Mouse (Mus musculus): ENCODE measurements around the gene Ston2.
"Not testable (repeated sequence)": the region's sequence is repeated elsewhere in the genome, so short reads cannot be mapped to it uniquely, and the experiment has no call there.

Gene Ston2

DNA sequence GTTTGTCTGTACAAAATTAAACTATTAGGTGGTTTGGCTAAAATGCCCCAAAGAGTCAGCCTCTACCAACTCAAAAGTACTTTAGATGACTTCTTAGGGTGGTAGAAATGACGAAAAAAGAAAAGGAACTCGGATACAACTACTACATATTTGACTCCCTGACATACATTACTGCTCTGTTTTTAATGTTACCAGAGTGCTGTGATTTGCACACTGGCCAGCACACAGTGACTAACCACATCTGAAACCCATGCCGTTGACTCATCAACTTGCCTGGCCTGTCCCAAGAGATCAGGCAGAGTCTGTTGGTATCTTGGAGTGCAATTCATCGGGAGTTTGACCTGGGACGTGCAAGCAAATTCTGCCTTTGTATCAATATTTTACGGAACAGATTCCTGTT, 197.5 kb downstream of the Ston2 start:
- peak; percentile 27 for DNase-seq (ENCODE audit: low read depth, low spot score)

DNA sequence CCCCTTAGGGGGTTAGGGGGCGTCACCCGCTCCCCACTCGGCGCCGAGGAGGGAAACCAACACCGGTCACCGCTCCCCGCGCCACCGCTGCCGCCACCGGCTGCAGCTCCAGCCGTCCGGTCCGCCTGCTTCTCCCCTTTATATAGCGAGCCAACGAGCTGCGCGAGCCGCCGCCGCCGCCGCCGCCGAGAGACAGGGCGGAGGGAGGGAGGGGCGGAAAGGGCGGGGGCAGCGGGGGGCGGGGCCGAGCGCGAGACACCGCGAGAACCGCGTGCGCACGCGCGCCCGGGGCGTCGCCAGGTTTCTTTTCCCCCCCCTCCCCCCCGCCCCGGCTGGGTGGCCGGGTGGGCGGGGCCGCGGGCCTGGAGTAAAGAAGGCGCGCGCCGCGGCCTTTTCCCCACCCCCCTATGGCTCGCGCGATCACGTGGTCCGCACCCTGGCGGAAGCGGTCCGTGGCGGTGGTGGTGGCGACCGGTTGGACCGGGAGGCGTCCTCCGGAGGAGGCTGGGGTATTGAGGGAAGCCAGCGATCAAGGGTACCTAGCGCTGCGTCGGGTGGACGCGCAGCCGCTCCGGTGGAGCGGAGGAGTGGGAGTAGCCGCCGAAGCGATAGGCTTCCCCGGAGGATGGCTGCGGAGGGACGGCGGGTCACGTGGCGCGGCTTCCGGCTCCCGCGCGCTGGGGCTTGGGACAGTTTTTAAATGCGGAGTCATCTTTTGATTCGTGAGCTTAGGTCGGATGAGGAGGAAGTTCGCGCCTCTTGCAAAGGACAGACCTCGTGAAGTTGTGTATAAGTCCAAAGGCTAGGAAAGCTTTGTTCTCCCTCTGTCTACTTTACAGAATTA, 198.1 kb downstream of the Ston2 start, which contains the start of gene Gtf2a1:
TSS of gene Gtf2a1 (minus strand) at position 641 of the 844 bp plus-strand sequence.
- peak; percentile 97 for DNase-seq (ENCODE audit: low read depth, low spot score)

DNA sequence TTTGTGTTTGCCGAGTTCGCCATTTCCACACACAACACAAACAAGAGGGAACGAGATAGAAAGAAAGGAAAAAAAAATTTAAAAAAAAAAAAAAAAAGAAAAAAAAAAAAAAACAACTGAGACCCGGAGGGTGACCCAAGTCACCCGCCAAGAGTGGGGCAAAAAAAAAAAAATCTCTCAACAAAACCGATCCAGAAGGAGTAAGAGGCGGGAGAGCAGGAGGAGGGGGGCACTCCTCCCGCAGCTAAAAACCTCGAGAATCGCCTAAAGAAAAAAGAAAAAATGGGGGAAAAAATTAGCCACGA, 198.7 kb downstream of the Ston2 start:
- DNase-seq (ENCODE audit: low read depth, low spot score), result no peak

DNA sequence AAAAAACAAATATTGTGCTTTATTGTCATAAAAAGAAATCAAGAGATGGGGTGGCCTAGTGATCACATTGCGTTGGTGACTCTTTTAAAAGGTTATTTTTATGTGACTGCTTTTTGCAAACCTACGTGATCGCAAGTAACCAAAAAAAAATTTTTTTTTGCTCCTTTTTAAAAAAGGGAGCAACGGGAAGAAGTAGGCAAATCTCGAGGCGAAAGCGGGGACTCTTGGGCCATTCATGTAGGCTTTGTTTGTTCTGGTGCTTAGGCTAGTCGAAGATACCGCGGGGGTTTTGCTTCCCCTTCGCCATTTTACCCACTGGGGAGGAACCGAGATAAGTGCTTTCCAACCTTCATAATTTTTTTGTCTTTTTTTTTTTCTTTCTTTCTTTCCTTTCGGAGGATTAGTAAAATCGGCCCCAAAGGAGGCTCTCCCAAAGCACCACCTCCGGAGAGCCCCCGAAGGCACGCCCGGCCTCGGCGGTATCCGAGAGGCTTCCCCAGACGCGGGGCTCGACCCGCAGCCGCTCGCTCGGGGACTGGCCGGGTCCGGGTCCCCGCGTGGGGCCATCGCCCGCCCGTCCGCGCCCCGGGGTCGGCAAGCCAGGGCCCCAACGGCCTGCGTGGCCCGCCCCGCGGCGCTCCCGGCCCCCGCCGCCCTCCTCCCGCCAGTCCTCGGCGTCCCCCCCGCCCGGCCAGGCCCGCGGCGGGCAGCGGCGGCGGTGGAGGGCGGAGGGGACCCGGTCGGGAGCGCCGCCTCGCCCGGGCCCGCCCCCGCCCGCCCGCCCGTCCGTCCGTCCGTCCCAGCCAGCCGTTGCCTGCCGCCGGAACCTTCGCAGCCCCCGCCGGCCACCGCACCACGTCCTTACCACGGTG, 199.3 kb downstream of the Ston2 start:
- peak; percentile 60 for DNase-seq (ENCODE audit: low read depth, low spot score)

DNA sequence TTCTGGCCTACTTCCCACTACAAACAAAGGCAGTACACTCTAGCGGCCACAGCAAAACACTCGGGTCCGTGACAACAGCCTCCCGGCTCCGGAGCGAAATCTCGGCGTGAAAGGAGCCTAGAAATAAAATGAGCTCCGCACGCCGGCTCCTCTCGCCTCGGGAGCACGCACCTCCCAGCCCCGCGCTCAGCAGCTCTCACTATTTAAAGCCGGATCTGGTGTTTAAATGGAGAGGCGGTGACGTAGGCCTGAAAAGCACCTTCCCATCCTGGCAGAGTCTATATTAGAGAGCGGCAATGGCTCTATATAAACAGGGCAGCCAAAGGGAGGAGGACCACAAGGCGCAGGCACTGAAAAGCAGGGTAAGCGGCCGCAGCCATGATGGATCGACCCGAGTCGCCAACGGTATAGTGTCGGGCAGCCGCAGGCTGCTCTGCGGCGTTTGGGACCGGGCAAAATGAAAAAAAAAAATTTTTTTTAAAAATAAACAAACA, 200.0 kb downstream of the Ston2 start:
- peak; percentile 95 for DNase-seq (ENCODE audit: low read depth, low spot score)

DNA sequence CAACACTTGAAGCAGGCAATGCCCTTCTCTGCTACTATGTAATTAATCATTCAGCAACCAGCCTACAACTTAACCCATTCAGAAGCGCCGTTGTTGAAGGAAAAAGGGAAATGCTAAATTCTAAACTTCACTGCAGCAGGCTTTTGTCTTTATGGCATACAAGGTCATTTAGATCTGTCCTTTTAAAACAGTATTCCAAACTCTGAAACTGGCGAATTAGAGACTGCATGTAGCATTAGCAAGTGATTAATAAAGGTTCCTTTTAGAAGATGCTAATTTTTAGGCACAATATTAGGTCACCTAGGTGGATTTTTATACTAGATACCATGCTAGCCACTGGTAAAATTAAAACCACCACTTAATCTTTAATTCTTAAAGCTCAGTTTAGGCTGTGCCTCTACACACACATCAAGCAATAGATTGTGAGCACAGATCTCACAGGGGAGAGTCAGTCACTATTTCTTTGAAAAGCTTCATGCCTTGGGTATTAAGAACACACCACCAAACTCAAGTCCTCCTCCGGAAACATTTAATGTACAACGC, 200.6 kb downstream of the Ston2 start:
- DNase-seq (ENCODE audit: low read depth, low spot score), result peak; percentile 34

DNA sequence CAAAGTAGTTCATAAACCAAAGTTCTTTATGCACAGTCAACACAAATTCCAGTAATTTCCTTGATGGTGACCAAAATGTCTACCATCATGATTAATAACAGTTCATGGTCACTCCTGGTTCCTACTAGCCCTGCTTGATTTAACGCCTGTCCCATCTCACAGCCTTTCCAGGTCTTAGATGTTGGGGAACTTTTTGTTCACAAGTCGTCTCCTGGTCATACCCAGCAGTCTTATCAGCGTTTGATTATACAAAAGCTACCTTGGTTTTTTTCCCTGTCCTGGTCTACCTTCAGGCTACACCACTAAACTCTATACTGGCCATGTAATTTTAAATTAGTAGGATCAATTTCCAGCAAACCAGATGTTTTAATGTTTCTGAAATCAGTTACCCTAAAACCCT, 201.1 kb downstream of the Ston2 start:
- DNase-seq (ENCODE audit: low read depth, low spot score), result no peak

DNA sequence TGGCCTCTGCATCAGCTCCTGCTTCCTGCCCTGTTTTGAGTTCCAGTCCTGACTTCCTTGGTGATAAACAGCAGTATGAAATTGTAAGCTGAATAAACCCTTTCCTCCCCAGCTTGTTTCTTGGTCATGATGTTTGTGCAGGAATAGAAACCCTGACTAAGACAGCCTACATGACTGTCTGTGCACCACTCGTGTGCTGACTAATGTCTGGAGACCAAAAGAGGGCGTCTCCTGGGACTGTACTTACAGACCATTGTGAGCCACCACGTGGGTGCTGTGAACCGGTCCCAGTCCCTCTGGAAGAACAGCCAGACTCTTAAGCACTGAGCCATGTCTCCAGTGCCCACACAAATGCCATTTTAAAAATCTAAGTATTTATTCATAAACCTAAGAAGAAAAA, 202.4 kb downstream of the Ston2 start:
- DNase-seq (ENCODE audit: low read depth, low spot score), result not testable (repeated sequence)

DNA sequence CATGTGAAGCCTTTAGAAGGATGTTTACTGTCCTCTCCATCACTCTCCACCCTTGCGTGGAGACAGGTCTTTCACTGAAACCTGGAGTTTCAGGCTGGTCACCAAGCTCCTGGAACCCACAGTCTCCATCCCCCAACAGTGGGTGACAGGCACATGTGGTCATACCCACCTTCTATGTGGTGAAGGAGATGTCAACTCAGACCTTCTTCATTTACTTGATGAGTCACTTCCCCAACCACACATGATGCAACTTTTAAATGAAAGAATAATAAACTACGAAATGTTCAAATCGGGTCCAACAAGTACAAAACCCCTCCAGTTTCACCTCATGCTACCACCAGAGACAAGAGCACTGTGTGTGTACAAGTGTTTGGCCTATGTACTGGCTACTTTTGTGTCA, 203.0 kb downstream of the Ston2 start:
- DNase-seq (ENCODE audit: low read depth, low spot score), result no peak

DNA sequence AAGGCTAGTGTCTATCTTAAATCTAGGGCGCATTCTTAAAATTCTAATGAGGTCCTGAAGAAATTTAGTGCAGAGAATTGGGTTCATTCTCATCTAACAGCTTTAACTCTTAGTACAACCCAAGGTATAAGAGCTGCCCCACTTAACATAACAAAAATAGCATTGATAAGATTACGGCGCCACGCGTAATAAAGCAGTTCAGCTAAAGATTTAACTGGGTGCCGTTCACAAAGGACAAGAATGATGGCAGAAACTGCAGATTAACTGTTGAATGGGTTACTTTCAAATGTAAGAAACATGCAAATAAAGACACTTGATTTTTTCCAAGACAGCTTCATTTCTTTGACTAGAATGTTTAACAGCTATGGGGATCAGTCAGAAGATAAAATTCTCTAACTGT, 204.8 kb downstream of the Ston2 start:
- DNase-seq (ENCODE audit: low read depth, low spot score), result peak; percentile 9
